Mouse (Mus musculus) skeletal muscle tissue, adult 2 months (tissue): ENCODE results near the gene Alcam.

Experiments used
- DNase-seq: peaks from one replicate; pipeline ENCODE4 v3.0.0-alpha.2; 2012; ENCODE audit warnings: low read depth, low spot score

The Alcam gene

GRCm38 (mm10) chr16:52453971-52454514, at the start of gene Alcam:
Alcam (minus strand) TSS chr16:52454074.
- no peak for DNase-seq

GRCm38 (mm10) chr16:52498757-52499335, 45.0 kb upstream of the Alcam start:
- DNase-seq, result no peak

GRCm38 (mm10) chr16:52490542-52490941, 36.7 kb upstream of the Alcam start:
- DNase-seq, result no peak

- DNase-seq, result no peak
These were observed 20.4 kb upstream of the Alcam start for GRCm38 (mm10) chr16:52474235-52474634.

GRCm38 (mm10) chr16:52473089-52473488, 19.2 kb upstream of the Alcam start:
- DNase-seq, result no peak

GRCm38 (mm10) chr16:52472635-52473034, 18.8 kb upstream of the Alcam start:
- DNase-seq, result no peak

GRCm38 (mm10) chr16:52472059-52472458, 18.2 kb upstream of the Alcam start:
- no peak for DNase-seq

- no peak for DNase-seq
These were observed 17.0 kb upstream of the Alcam start for GRCm38 (mm10) chr16:52470881-52471280.

- DNase-seq, result no peak
These were observed 16.4 kb upstream of the Alcam start for GRCm38 (mm10) chr16:52470226-52470625.

GRCm38 (mm10) chr16:52468426-52468825, 14.6 kb upstream of the Alcam start:
- no peak for DNase-seq

- DNase-seq, result no peak
These were observed 12.9 kb upstream of the Alcam start for GRCm38 (mm10) chr16:52466770-52467169.

- DNase-seq, result no peak
These were observed 10.7 kb upstream of the Alcam start for GRCm38 (mm10) chr16:52464597-52464996.

GRCm38 (mm10) chr16:52452862-52453715, 785 bp downstream of the Alcam start:
- peak; percentile 90 for DNase-seq

- DNase-seq, result no peak
These were observed 1.4 kb downstream of the Alcam start for GRCm38 (mm10) chr16:52452477-52452831.

- DNase-seq, result no peak
These were observed 1.9 kb downstream of the Alcam start for GRCm38 (mm10) chr16:52451786-52452476.

- DNase-seq, result no peak
These were observed 2.6 kb downstream of the Alcam start for GRCm38 (mm10) chr16:52451101-52451785.

- no peak for DNase-seq
These were observed 3.4 kb downstream of the Alcam start for GRCm38 (mm10) chr16:52450245-52451100.

- DNase-seq, result no peak
These were observed 4.0 kb downstream of the Alcam start for GRCm38 (mm10) chr16:52449889-52450244.

GRCm38 (mm10) chr16:52445984-52446383, 7.9 kb downstream of the Alcam start:
- no peak for DNase-seq

- no peak for DNase-seq
These were observed 10.0 kb downstream of the Alcam start for GRCm38 (mm10) chr16:52443635-52444505.
